Mouse (Mus musculus): Measurements from ENCODE around the gene Ablim1. TPM values are rescaled to one million over a fixed set of nuclear protein-coding genes. Genes with fewer than 3 reads are reported as not detected.

Gene Ablim1
- polyA plus RNA-seq, 1 experiment = 12.2 TPM

- H3K27ac ChIP-seq (ENCODE audit: insufficient read depth, low read length) = no peak overlapping the region
Observed at GRCm38 (mm10) chr19:57112816-57113406, 201.8 kb downstream of the Ablim1 start.

GRCm38 (mm10) chr19:57112231-57112815 is 202.4 kb downstream of the Ablim1 start:
- no peaks in the 10 kb centered on the region for H3K4me1 ChIP-seq (ENCODE audit: control insufficient read depth, insufficient read depth, low read length)
- TF ChIP-seq CTCF (IDR thresholded peaks at IDR 0.05; ENCODE audit: low read depth, low read length) (no peak), POLR2A (IDR thresholded peaks at IDR 0.05; ENCODE audit: insufficient read depth, low read length) (no peak), EP300 (IDR thresholded peaks at IDR 0.05; ENCODE audit: insufficient read depth, low read depth, low read length) (no peak)
- no peak overlapping the region for H3K9ac ChIP-seq (ENCODE audit: low read depth, poor library complexity, severe bottlenecking)
- H3K27ac ChIP-seq (ENCODE audit: insufficient read depth, low read length) = no peak overlapping the region
- no peaks in the 10 kb centered on the region for H3K27me3 ChIP-seq (ENCODE audit: control insufficient read depth, insufficient read depth, low read length, poor library complexity, severe bottlenecking)
- H3K9me3 ChIP-seq (replicated peaks; ENCODE audit: control insufficient read depth, insufficient read depth, low read length, poor library complexity, severe bottlenecking) = no peaks in the 10 kb centered on the region
- H3K4me3 ChIP-seq (ENCODE audit: low read depth, low read length) = no peak overlapping the region
- no peaks in the 10 kb centered on the region for H3K36me3 ChIP-seq (ENCODE audit: control insufficient read depth, insufficient read depth, low read length, poor library complexity, severe bottlenecking)

More at GRCm38 (mm10) chr19:57112816-57113406, 201.8 kb downstream of the Ablim1 start:
- TF ChIP-seq CTCF (IDR thresholded peaks at IDR 0.05; ENCODE audit: low read depth, low read length) (no peak), EP300 (IDR thresholded peaks at IDR 0.05; ENCODE audit: insufficient read depth, low read depth, low read length) (no peak), POLR2A (IDR thresholded peaks at IDR 0.05; ENCODE audit: insufficient read depth, low read length) (no peak)
- Histone ChIP-seq H3K9ac (ENCODE audit: low read depth, poor library complexity, severe bottlenecking) (no peak overlapping the region), H3K36me3 (ENCODE audit: control insufficient read depth, insufficient read depth, low read length, poor library complexity, severe bottlenecking) (no peaks in the 10 kb centered on the region), H3K27me3 (ENCODE audit: control insufficient read depth, insufficient read depth, low read length, poor library complexity, severe bottlenecking) (no peaks in the 10 kb centered on the region), H3K4me3 (ENCODE audit: low read depth, low read length) (no peak overlapping the region), H3K4me1 (ENCODE audit: control insufficient read depth, insufficient read depth, low read length) (no peaks in the 10 kb centered on the region), H3K9me3 (replicated peaks; ENCODE audit: control insufficient read depth, insufficient read depth, low read length, poor library complexity, severe bottlenecking) (no peaks in the 10 kb centered on the region)

- Histone ChIP-seq H3K27me3 (ENCODE audit: control insufficient read depth, insufficient read depth, low read length, poor library complexity, severe bottlenecking) (no peaks in the 10 kb centered on the region), H3K4me3 (ENCODE audit: low read depth, low read length) (no peak overlapping the region), H3K36me3 (ENCODE audit: control insufficient read depth, insufficient read depth, low read length, poor library complexity, severe bottlenecking) (no peaks in the 10 kb centered on the region), H3K27ac (ENCODE audit: insufficient read depth, low read length) (no peak overlapping the region), H3K9me3 (replicated peaks; ENCODE audit: control insufficient read depth, insufficient read depth, low read length, poor library complexity, severe bottlenecking) (no peaks in the 10 kb centered on the region), H3K4me1 (ENCODE audit: control insufficient read depth, insufficient read depth, low read length) (no peaks in the 10 kb centered on the region), H3K9ac (ENCODE audit: low read depth, poor library complexity, severe bottlenecking) (no peak overlapping the region)
- TF ChIP-seq CTCF (IDR thresholded peaks at IDR 0.05; ENCODE audit: low read depth, low read length) (no peak), EP300 (IDR thresholded peaks at IDR 0.05; ENCODE audit: insufficient read depth, low read depth, low read length) (no peak), POLR2A (IDR thresholded peaks at IDR 0.05; ENCODE audit: insufficient read depth, low read length) (no peak)
Observed at GRCm38 (mm10) chr19:57111301-57111700, 203.4 kb downstream of the Ablim1 start.

GRCm38 (mm10) chr19:57109620-57110019 is 205.1 kb downstream of the Ablim1 start:
- no peak overlapping the region for H3K4me3 ChIP-seq (ENCODE audit: low read depth, low read length)
- no peaks in the 10 kb centered on the region for H3K4me1 ChIP-seq (ENCODE audit: control insufficient read depth, insufficient read depth, low read length)
- H3K36me3 ChIP-seq (ENCODE audit: control insufficient read depth, insufficient read depth, low read length, poor library complexity, severe bottlenecking) = no peaks in the 10 kb centered on the region
- H3K27me3 ChIP-seq (ENCODE audit: control insufficient read depth, insufficient read depth, low read length, poor library complexity, severe bottlenecking) = no peaks in the 10 kb centered on the region
- H3K9ac ChIP-seq (ENCODE audit: low read depth, poor library complexity, severe bottlenecking) = no peak overlapping the region
- TF ChIP-seq POLR2A (IDR thresholded peaks at IDR 0.05; ENCODE audit: insufficient read depth, low read length) = no peak
- no peak for TF ChIP-seq CTCF (IDR thresholded peaks at IDR 0.05; ENCODE audit: low read depth, low read length)
- no peak for TF ChIP-seq EP300 (IDR thresholded peaks at IDR 0.05; ENCODE audit: insufficient read depth, low read depth, low read length)
- no peaks in the 10 kb centered on the region for H3K9me3 ChIP-seq (replicated peaks; ENCODE audit: control insufficient read depth, insufficient read depth, low read length, poor library complexity, severe bottlenecking)
- H3K27ac ChIP-seq (ENCODE audit: insufficient read depth, low read length) = no peak overlapping the region

GRCm38 (mm10) chr19:57106513-57106912 is 208.2 kb downstream of the Ablim1 start:
- Histone ChIP-seq H3K9me3 (replicated peaks; ENCODE audit: control insufficient read depth, insufficient read depth, low read length, poor library complexity, severe bottlenecking) (no peaks in the 10 kb centered on the region), H3K4me1 (ENCODE audit: control insufficient read depth, insufficient read depth, low read length) (no peaks in the 10 kb centered on the region), H3K9ac (ENCODE audit: low read depth, poor library complexity, severe bottlenecking) (no peak overlapping the region)

GRCm38 (mm10) chr19:57106031-57106430 is 208.7 kb downstream of the Ablim1 start:
- Histone ChIP-seq H3K9ac (ENCODE audit: low read depth, poor library complexity, severe bottlenecking) (no peak overlapping the region), H3K36me3 (ENCODE audit: control insufficient read depth, insufficient read depth, low read length, poor library complexity, severe bottlenecking) (no peaks in the 10 kb centered on the region), H3K4me3 (ENCODE audit: low read depth, low read length) (no peak overlapping the region), H3K27me3 (ENCODE audit: control insufficient read depth, insufficient read depth, low read length, poor library complexity, severe bottlenecking) (no peaks in the 10 kb centered on the region), H3K27ac (ENCODE audit: insufficient read depth, low read length) (no peak overlapping the region), H3K4me1 (ENCODE audit: control insufficient read depth, insufficient read depth, low read length) (no peaks in the 10 kb centered on the region), H3K9me3 (replicated peaks; ENCODE audit: control insufficient read depth, insufficient read depth, low read length, poor library complexity, severe bottlenecking) (no peaks in the 10 kb centered on the region)
- no peak for TF ChIP-seq POLR2A (IDR thresholded peaks at IDR 0.05; ENCODE audit: insufficient read depth, low read length)
- no peak for TF ChIP-seq EP300 (IDR thresholded peaks at IDR 0.05; ENCODE audit: insufficient read depth, low read depth, low read length)
- no peak for TF ChIP-seq CTCF (IDR thresholded peaks at IDR 0.05; ENCODE audit: low read depth, low read length)

More at GRCm38 (mm10) chr19:57106513-57106912, 208.2 kb downstream of the Ablim1 start:
- Histone ChIP-seq H3K36me3 (ENCODE audit: control insufficient read depth, insufficient read depth, low read length, poor library complexity, severe bottlenecking) (no peaks in the 10 kb centered on the region), H3K4me3 (ENCODE audit: low read depth, low read length) (no peak overlapping the region), H3K27ac (ENCODE audit: insufficient read depth, low read length) (no peak overlapping the region), H3K27me3 (ENCODE audit: control insufficient read depth, insufficient read depth, low read length, poor library complexity, severe bottlenecking) (no peaks in the 10 kb centered on the region)
- no peak for TF ChIP-seq CTCF (IDR thresholded peaks at IDR 0.05; ENCODE audit: low read depth, low read length)
- no peak for TF ChIP-seq POLR2A (IDR thresholded peaks at IDR 0.05; ENCODE audit: insufficient read depth, low read length)
- TF ChIP-seq EP300 (IDR thresholded peaks at IDR 0.05; ENCODE audit: insufficient read depth, low read depth, low read length) = no peak
